Mouse (Mus musculus): Measurements from ENCODE around the gene Rab30. TPM values are rescaled to one million over a fixed set of nuclear protein-coding genes. Genes with fewer than 3 reads are reported as not detected.

Gene Rab30
- polyA plus RNA-seq, 1 experiment from 2014 or later = 8.3 TPM

- no peaks in the 10 kb centered on the region for H3K27me3 ChIP-seq (ENCODE audit: control insufficient read depth, insufficient read depth, low read length)
- H3K4me2 ChIP-seq = no peak overlapping the region
- no peak overlapping the region for H3K4me3 ChIP-seq (ENCODE audit: low read depth, low read length)
- ATAC-seq (replicated peaks; ENCODE audit: insufficient number of reproducible peaks, low FRiP score, low TSS enrichment) = no peak
- no peak overlapping the region for H3K27ac ChIP-seq (ENCODE audit: low read depth, low read length)
- H3K4me1 ChIP-seq (ENCODE audit: control insufficient read depth, insufficient read depth, low read length) = no peaks in the 10 kb centered on the region
- no peak overlapping the region for H3K9ac ChIP-seq (ENCODE audit: low read depth, low read length)
- H3K9me3 ChIP-seq (replicated peaks; ENCODE audit: control insufficient read depth, low read length) = no peaks in the 10 kb centered on the region
- no peaks in the 10 kb centered on the region for H3K36me3 ChIP-seq (ENCODE audit: control insufficient read depth, insufficient read depth, low read length)
- WGBS (ENCODE audit: insufficient replicate concordance) = 57% methylated on average over 3 of the region's 3 CpGs
Measured at GRCm38 (mm10) chr7:92827981-92828380, 86.6 kb downstream of the Rab30 start.

- no peaks in the 10 kb centered on the region for H3K4me1 ChIP-seq (ENCODE audit: control insufficient read depth, insufficient read depth, low read length)
- H3K36me3 ChIP-seq (ENCODE audit: control insufficient read depth, insufficient read depth, low read length) = no peaks in the 10 kb centered on the region
- no peaks in the 10 kb centered on the region for H3K9me3 ChIP-seq (replicated peaks; ENCODE audit: control insufficient read depth, low read length)
- WGBS (ENCODE audit: insufficient replicate concordance) = 79% methylated on average over 6 of the region's 6 CpGs
- no peak overlapping the region for H3K4me3 ChIP-seq (ENCODE audit: low read depth, low read length)
- no peak overlapping the region for H3K27ac ChIP-seq (ENCODE audit: low read depth, low read length)
- no peak overlapping the region for H3K9ac ChIP-seq (ENCODE audit: low read depth, low read length)
- ATAC-seq (replicated peaks; ENCODE audit: insufficient number of reproducible peaks, low FRiP score, low TSS enrichment) = no peak
- no peak overlapping the region for H3K4me2 ChIP-seq
- H3K27me3 ChIP-seq (ENCODE audit: control insufficient read depth, insufficient read depth, low read length) = no peaks in the 10 kb centered on the region
Measured at GRCm38 (mm10) chr7:92832395-92832794, 91.0 kb downstream of the Rab30 start.

- no peaks in the 10 kb centered on the region for H3K27me3 ChIP-seq (ENCODE audit: control insufficient read depth, insufficient read depth, low read length)
- no peaks in the 10 kb centered on the region for H3K4me1 ChIP-seq (ENCODE audit: control insufficient read depth, insufficient read depth, low read length)
- no peak overlapping the region for H3K4me2 ChIP-seq
- H3K9ac ChIP-seq (ENCODE audit: low read depth, low read length) = no peak overlapping the region
- H3K36me3 ChIP-seq (ENCODE audit: control insufficient read depth, insufficient read depth, low read length) = no peaks in the 10 kb centered on the region
- ATAC-seq (replicated peaks; ENCODE audit: insufficient number of reproducible peaks, low FRiP score, low TSS enrichment) = no peak
- H3K27ac ChIP-seq (ENCODE audit: low read depth, low read length) = no peak overlapping the region
- H3K4me3 ChIP-seq (ENCODE audit: low read depth, low read length) = no peak overlapping the region
- no peaks in the 10 kb centered on the region for H3K9me3 ChIP-seq (replicated peaks; ENCODE audit: control insufficient read depth, low read length)
- 82% methylated on average over 2 of the region's 2 CpGs for WGBS (ENCODE audit: insufficient replicate concordance)
Measured at GRCm38 (mm10) chr7:92834391-92834790, 93.0 kb downstream of the Rab30 start.

DNA sequence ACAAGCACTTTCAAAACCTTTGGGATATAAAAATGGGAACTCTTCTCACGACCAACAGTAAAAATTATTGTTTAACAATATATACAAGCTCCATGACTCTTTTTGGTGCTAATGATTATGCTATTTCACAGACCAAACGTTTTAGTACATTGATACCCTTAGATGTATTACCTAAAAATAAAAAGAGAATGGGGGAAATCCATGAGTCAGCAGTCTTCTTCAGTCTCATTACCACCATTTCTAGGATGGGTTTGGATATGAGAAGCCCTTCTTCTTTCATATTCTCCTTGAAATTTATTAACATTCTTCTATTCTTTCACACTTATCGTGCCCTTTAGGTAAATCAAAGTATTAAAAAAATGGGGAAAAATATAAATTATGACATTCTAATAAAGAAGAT lies 95.0 kb downstream of the Rab30 start:
- Histone ChIP-seq H3K4me1 (ENCODE audit: control insufficient read depth, insufficient read depth, low read length) (no peaks in the 10 kb centered on the region), H3K27ac (ENCODE audit: low read depth, low read length) (no peak overlapping the region), H3K9ac (ENCODE audit: low read depth, low read length) (no peak overlapping the region), H3K4me2 (no peak overlapping the region), H3K4me3 (ENCODE audit: low read depth, low read length) (no peak overlapping the region), H3K9me3 (replicated peaks; ENCODE audit: control insufficient read depth, low read length) (no peaks in the 10 kb centered on the region), H3K36me3 (ENCODE audit: control insufficient read depth, insufficient read depth, low read length) (no peaks in the 10 kb centered on the region), H3K27me3 (ENCODE audit: control insufficient read depth, insufficient read depth, low read length) (no peaks in the 10 kb centered on the region)
- no peak for ATAC-seq (replicated peaks; ENCODE audit: insufficient number of reproducible peaks, low FRiP score, low TSS enrichment)
- WGBS (ENCODE audit: insufficient replicate concordance) = 75% methylated on average over 3 of the region's 3 CpGs

DNA sequence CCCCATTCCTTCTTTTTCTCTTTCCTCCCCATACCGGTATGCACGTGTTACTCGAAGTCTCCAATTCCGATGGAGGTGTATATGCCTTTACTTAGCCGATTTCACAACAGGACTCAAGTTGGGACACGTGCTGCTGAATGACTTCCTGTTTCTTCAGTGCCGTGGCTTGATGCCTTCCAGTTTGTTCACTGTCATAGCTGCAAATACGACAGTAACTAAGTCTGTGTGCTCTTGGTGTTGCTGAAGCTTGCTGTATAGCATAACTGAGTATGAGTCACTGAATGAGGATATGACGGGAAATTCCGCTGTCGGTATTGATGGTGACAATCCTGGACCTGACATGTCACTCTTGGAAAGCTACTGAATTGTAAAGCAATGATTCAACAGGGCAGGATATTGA lies 95.8 kb downstream of the Rab30 start:
- Histone ChIP-seq H3K36me3 (ENCODE audit: control insufficient read depth, insufficient read depth, low read length) (no peaks in the 10 kb centered on the region), H3K4me1 (ENCODE audit: control insufficient read depth, insufficient read depth, low read length) (no peaks in the 10 kb centered on the region), H3K4me3 (ENCODE audit: low read depth, low read length) (no peak overlapping the region), H3K9me3 (replicated peaks; ENCODE audit: control insufficient read depth, low read length) (no peaks in the 10 kb centered on the region), H3K27me3 (ENCODE audit: control insufficient read depth, insufficient read depth, low read length) (no peaks in the 10 kb centered on the region), H3K27ac (ENCODE audit: low read depth, low read length) (no peak overlapping the region), H3K9ac (ENCODE audit: low read depth, low read length) (no peak overlapping the region), H3K4me2 (no peak overlapping the region)
- ATAC-seq (replicated peaks; ENCODE audit: insufficient number of reproducible peaks, low FRiP score, low TSS enrichment) = no peak
- 78% methylated on average over 11 of the region's 11 CpGs for WGBS (ENCODE audit: insufficient replicate concordance)

DNA sequence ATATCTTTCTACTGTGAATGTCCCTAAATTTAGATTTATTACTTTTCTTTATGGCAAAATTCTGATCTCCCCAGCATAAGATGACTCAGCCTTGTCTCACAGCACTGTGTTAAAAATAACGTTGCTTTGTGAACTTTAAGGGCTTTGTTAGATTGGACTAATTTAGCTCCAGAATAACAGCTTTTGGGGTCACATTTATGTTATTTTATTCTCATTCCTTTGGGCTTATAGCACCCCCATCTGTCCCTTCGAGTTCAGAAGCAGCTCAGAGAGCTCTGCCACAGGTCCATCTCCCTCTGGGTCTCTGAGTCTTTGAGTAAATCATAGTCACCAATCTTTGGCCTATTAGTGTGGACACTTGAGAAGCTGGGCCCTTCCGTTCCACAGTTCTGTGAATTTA lies 96.5 kb downstream of the Rab30 start:
- Histone ChIP-seq H3K4me1 (ENCODE audit: control insufficient read depth, insufficient read depth, low read length) (no peaks in the 10 kb centered on the region), H3K4me2 (no peak overlapping the region), H3K36me3 (ENCODE audit: control insufficient read depth, insufficient read depth, low read length) (no peaks in the 10 kb centered on the region), H3K27me3 (ENCODE audit: control insufficient read depth, insufficient read depth, low read length) (no peaks in the 10 kb centered on the region), H3K9ac (ENCODE audit: low read depth, low read length) (no peak overlapping the region), H3K4me3 (ENCODE audit: low read depth, low read length) (no peak overlapping the region), H3K9me3 (replicated peaks; ENCODE audit: control insufficient read depth, low read length) (no peaks in the 10 kb centered on the region), H3K27ac (ENCODE audit: low read depth, low read length) (no peak overlapping the region)
- 66% methylated on average over 3 of the region's 3 CpGs for WGBS (ENCODE audit: insufficient replicate concordance)
- no peak for ATAC-seq (replicated peaks; ENCODE audit: insufficient number of reproducible peaks, low FRiP score, low TSS enrichment)

DNA sequence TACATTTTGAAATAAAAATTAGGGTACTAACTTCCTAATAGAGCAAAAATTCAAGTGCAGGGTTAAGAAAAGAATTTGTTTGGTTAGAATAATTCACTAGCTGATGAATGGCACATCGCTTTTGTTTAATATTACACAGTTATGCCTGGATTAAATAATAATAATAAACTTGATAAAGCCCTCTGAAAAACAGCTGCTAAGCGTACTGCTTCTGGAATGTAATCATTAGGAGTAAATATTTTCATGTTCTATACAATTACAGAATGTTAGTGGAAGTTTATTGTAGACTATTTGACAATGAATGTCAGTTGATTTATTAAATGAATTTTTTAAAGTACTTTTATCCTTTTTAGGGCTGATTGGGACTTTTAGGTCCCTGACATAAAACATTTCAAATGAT lies 100.9 kb downstream of the Rab30 start:
- 71% methylated on average over 2 of the region's 2 CpGs for WGBS (ENCODE audit: insufficient replicate concordance)
- H3K4me3 ChIP-seq (ENCODE audit: low read depth, low read length) = no peak overlapping the region
- no peaks in the 10 kb centered on the region for H3K4me1 ChIP-seq (ENCODE audit: control insufficient read depth, insufficient read depth, low read length)
- H3K4me2 ChIP-seq = no peak overlapping the region
- H3K36me3 ChIP-seq (ENCODE audit: control insufficient read depth, insufficient read depth, low read length) = no peaks in the 10 kb centered on the region
- H3K9me3 ChIP-seq (replicated peaks; ENCODE audit: control insufficient read depth, low read length) = no peaks in the 10 kb centered on the region
- no peaks in the 10 kb centered on the region for H3K27me3 ChIP-seq (ENCODE audit: control insufficient read depth, insufficient read depth, low read length)
- no peak overlapping the region for H3K9ac ChIP-seq (ENCODE audit: low read depth, low read length)
- ATAC-seq (replicated peaks; ENCODE audit: insufficient number of reproducible peaks, low FRiP score, low TSS enrichment) = no peak
- no peak overlapping the region for H3K27ac ChIP-seq (ENCODE audit: low read depth, low read length)

GRCm38 (mm10) chr7:92848246-92848645 lies 106.8 kb downstream of the Rab30 start:
- Histone ChIP-seq H3K4me2 (no peak overlapping the region), H3K9ac (ENCODE audit: low read depth, low read length) (no peak overlapping the region), H3K4me1 (ENCODE audit: control insufficient read depth, insufficient read depth, low read length) (no peaks in the 10 kb centered on the region), H3K27me3 (ENCODE audit: control insufficient read depth, insufficient read depth, low read length) (no peaks in the 10 kb centered on the region), H3K36me3 (ENCODE audit: control insufficient read depth, insufficient read depth, low read length) (no peaks in the 10 kb centered on the region), H3K9me3 (replicated peaks; ENCODE audit: control insufficient read depth, low read length) (no peaks in the 10 kb centered on the region), H3K27ac (ENCODE audit: low read depth, low read length) (no peak overlapping the region), H3K4me3 (ENCODE audit: low read depth, low read length) (no peak overlapping the region)
- WGBS (ENCODE audit: insufficient replicate concordance) = 85% methylated on average over 3 of the region's 3 CpGs
- ATAC-seq (replicated peaks; ENCODE audit: insufficient number of reproducible peaks, low FRiP score, low TSS enrichment) = no peak

- Histone ChIP-seq H3K27me3 (ENCODE audit: control insufficient read depth, insufficient read depth, low read length) (no peaks in the 10 kb centered on the region), H3K4me3 (ENCODE audit: low read depth, low read length) (no peak overlapping the region), H3K4me2 (no peak overlapping the region), H3K4me1 (ENCODE audit: control insufficient read depth, insufficient read depth, low read length) (no peaks in the 10 kb centered on the region), H3K9me3 (replicated peaks; ENCODE audit: control insufficient read depth, low read length) (no peaks in the 10 kb centered on the region), H3K9ac (ENCODE audit: low read depth, low read length) (no peak overlapping the region), H3K36me3 (ENCODE audit: control insufficient read depth, insufficient read depth, low read length) (peaks cover 4% of the 10 kb centered on the region; the same call in 1 of the 2 replicates), H3K27ac (ENCODE audit: low read depth, low read length) (no peak overlapping the region)
- ATAC-seq (replicated peaks; ENCODE audit: insufficient number of reproducible peaks, low FRiP score, low TSS enrichment) = no peak
- WGBS (ENCODE audit: insufficient replicate concordance) = 51% methylated on average over 2 of the region's 2 CpGs
Measured at GRCm38 (mm10) chr7:92866526-92866925, 125.1 kb downstream of the Rab30 start.

All from heart, embryonic 11.5 days (tissue).